Mouse (Mus musculus): Measurements from ENCODE around the gene Vmn1r4. TPM values are rescaled to one million over a fixed set of nuclear protein-coding genes. Genes with fewer than 3 reads are reported as not detected.

Vmn1r4 gene
- total RNA-seq (2021) (under 1 TPM; 0.31 to 0.40 TPM), polyA plus RNA-seq (2012; rRNA removed) (0.04 and 0.07 TPM in 2 replicates)
- long read RNA-seq, partial matches to known transcripts, result 0 of 1 reads
- long read RNA-seq, other reads (novel, unspliced or antisense), result 0 of 1 reads

- DNase-seq, result peak; percentile 96
Observed at GRCm38 (mm10) chr6:56923726-56924707, at the start of gene Vmn1r4, which contains the start of gene Nt5c3. Gene Vmn1r4, plus strand, starts transcription at chr6:56924015. Gene Nt5c3, minus strand, starts transcription at chr6:56923932.

GRCm38 (mm10) chr6:56876870-56877269 lies 46.9 kb upstream of the Vmn1r4 start:
- no peak for DNase-seq

GRCm38 (mm10) chr6:56877985-56878384 lies 45.8 kb upstream of the Vmn1r4 start:
- DNase-seq, result no peak

GRCm38 (mm10) chr6:56879352-56879955 lies 44.4 kb upstream of the Vmn1r4 start:
- no peak for DNase-seq

- DNase-seq, result peak; percentile 59
Observed at GRCm38 (mm10) chr6:56888561-56888960, 35.3 kb upstream of the Vmn1r4 start.

GRCm38 (mm10) chr6:56890762-56891161 lies 33.1 kb upstream of the Vmn1r4 start:
- DNase-seq, result no peak

GRCm38 (mm10) chr6:56899601-56900000 lies 24.2 kb upstream of the Vmn1r4 start:
- DNase-seq, result no peak

- no peak for DNase-seq
Observed at GRCm38 (mm10) chr6:56901336-56901735, 22.5 kb upstream of the Vmn1r4 start.

GRCm38 (mm10) chr6:56901824-56902386 lies 21.9 kb upstream of the Vmn1r4 start:
- peak; percentile 80 for DNase-seq

GRCm38 (mm10) chr6:56902606-56903520 lies 21.0 kb upstream of the Vmn1r4 start:
- DNase-seq, result no peak

- DNase-seq, result no peak
Observed at GRCm38 (mm10) chr6:56903831-56904230, 20.0 kb upstream of the Vmn1r4 start.

GRCm38 (mm10) chr6:56904330-56904729 lies 19.5 kb upstream of the Vmn1r4 start:
- no peak for DNase-seq

- no peak for DNase-seq
Observed at GRCm38 (mm10) chr6:56904982-56905381, 18.8 kb upstream of the Vmn1r4 start.

- DNase-seq, result no peak
Observed at GRCm38 (mm10) chr6:56905486-56905885, 18.3 kb upstream of the Vmn1r4 start.

- DNase-seq, result no peak
Observed at GRCm38 (mm10) chr6:56906121-56906846, 17.5 kb upstream of the Vmn1r4 start.

- no peak for DNase-seq
Observed at GRCm38 (mm10) chr6:56907973-56908372, 15.8 kb upstream of the Vmn1r4 start.

- no peak for DNase-seq
Observed at GRCm38 (mm10) chr6:56908397-56908796, 15.4 kb upstream of the Vmn1r4 start.

- peak; percentile 65 for DNase-seq
Observed at GRCm38 (mm10) chr6:56908912-56909311, 14.9 kb upstream of the Vmn1r4 start.

GRCm38 (mm10) chr6:56910910-56911309 lies 12.9 kb upstream of the Vmn1r4 start:
- no peak for DNase-seq

GRCm38 (mm10) chr6:56913092-56913858 lies 10.5 kb upstream of the Vmn1r4 start:
- DNase-seq, result no peak
